Mouse (Mus musculus): ENCODE data around the gene Treml1. TPM values are rescaled to one million over a fixed set of nuclear protein-coding genes. Genes with fewer than 3 reads are reported as not detected.

The Treml1 gene
- total and polyA plus RNA-seq, 3 experiments: 0.96 to 1.7 TPM; not detected in 1

GRCm38 (mm10) chr17:48389442-48389841 is 29.7 kb downstream of the Treml1 start:
- no peaks in the 10 kb centered on the region for H3K9me3 ChIP-seq (replicated peaks; ENCODE audit: insufficient read depth, low read length)
- TF ChIP-seq GATA1 (IDR thresholded peaks at IDR 0.05; ENCODE audit: low read depth, low read length): 0 out of 2 replicates have a peak, but pooled peaks have one; percentile 22
- peak in 1 of 2 experiments; percentile 3; a peak in 1 of 4 replicates for TF ChIP-seq POLR2A (IDR thresholded peaks at IDR 0.05; ENCODE audit: control insufficient read depth in 1 of 2, insufficient read depth in 1 of 2, low read depth in 1 of 2, low read length in 2 of 2, poor library complexity in 1 of 2)
- TF ChIP-seq TCF12 (IDR thresholded peaks at IDR 0.05; ENCODE audit: low read depth, low read length): no peak
- no peak for TF ChIP-seq MAFK (IDR thresholded peaks at IDR 0.05; ENCODE audit: borderline replicate concordance, low read depth, low read length)
- TF ChIP-seq MXI1 (IDR thresholded peaks at IDR 0.05; ENCODE audit: low read depth, low read length): peak; percentile 58; the same call in 1 of the 2 replicates
- peak; percentile 63 for TF ChIP-seq BHLHE40 (IDR thresholded peaks at IDR 0.05; ENCODE audit: borderline replicate concordance, low read depth, low read length)
- TF ChIP-seq ZKSCAN1 (IDR thresholded peaks at IDR 0.05; ENCODE audit: low read depth, low read length): no peak
- no peak overlapping the region for H3K4me3 ChIP-seq (ENCODE audit: control insufficient read depth in 1 of 2, insufficient read depth in 1 of 2, low read depth in 2 of 2, low read length in 2 of 2)
- H3K27me3 ChIP-seq (ENCODE audit: control insufficient read depth in 1 of 2, insufficient read depth in 2 of 2, low read length in 2 of 2): no peaks in the 10 kb centered on the region
- no peak overlapping the region for H3K27ac ChIP-seq (ENCODE audit: control insufficient read depth, low read depth, low read length)
- no peak overlapping the region for H3K9ac ChIP-seq (ENCODE audit: control insufficient read depth, low read depth, low read length, poor library complexity, severe bottlenecking)
- no peak for DNase-seq (ENCODE audit: low read depth, low spot score)
- H3K4me1 ChIP-seq (ENCODE audit: control insufficient read depth in 1 of 2, insufficient read depth in 2 of 2, low read length in 2 of 2): 0 out of 4 replicates have a peak, but pooled peaks cover 0 to 4% of the 10 kb centered on the region in 2 experiments
- H3K79me2 ChIP-seq (ENCODE audit: control insufficient read depth, insufficient read depth, low read length, poor library complexity): no peaks in the 10 kb centered on the region
- peaks cover 11 to 39% of the 10 kb centered on the region in 2 experiments for H3K36me3 ChIP-seq (ENCODE audit: control insufficient read depth in 1 of 2, insufficient read depth in 2 of 2, low read length in 2 of 2)

- no peak overlapping the region for H3K27ac ChIP-seq (ENCODE audit: control insufficient read depth, low read depth, low read length)
- no peak overlapping the region for H3K4me3 ChIP-seq (ENCODE audit: control insufficient read depth in 1 of 2, insufficient read depth in 1 of 2, low read depth in 2 of 2, low read length in 2 of 2)
- no peak for DNase-seq (ENCODE audit: low read depth, low spot score)
- TF ChIP-seq RAD21 (IDR thresholded peaks at IDR 0.05; ENCODE audit: low read depth, low read length): no peak
- TF ChIP-seq MEF2A (IDR thresholded peaks at IDR 0.05; ENCODE audit: extremely low read depth, insufficient replicate concordance, low read depth, low read length, poor library complexity, severe bottlenecking): no peak
- no peak for TF ChIP-seq ZKSCAN1 (IDR thresholded peaks at IDR 0.05; ENCODE audit: low read depth, low read length)
- TF ChIP-seq GATA1 (IDR thresholded peaks at IDR 0.05; ENCODE audit: low read depth, low read length): no peak
- no peak for TF ChIP-seq CHD2 (IDR thresholded peaks at IDR 0.05; ENCODE audit: low read length)
- TF ChIP-seq E2F4 (IDR thresholded peaks at IDR 0.05; ENCODE audit: borderline replicate concordance, low read depth, low read length): no peak
- TF ChIP-seq RCOR1 (IDR thresholded peaks at IDR 0.05; ENCODE audit: low read depth, low read length): no peak
- TF ChIP-seq KAT2A (conservative IDR thresholded peaks at IDR 0.05; ENCODE audit: low read depth, low read length): no peak
- no peak for TF ChIP-seq MYB (IDR thresholded peaks at IDR 0.05; ENCODE audit: low read depth, low read length)
- no peak for TF ChIP-seq BHLHE40 (IDR thresholded peaks at IDR 0.05; ENCODE audit: borderline replicate concordance, low read depth, low read length)
- TF ChIP-seq HCFC1 (IDR thresholded peaks at IDR 0.05; ENCODE audit: low read depth, low read length): no peak
- TF ChIP-seq ZNF384 (IDR thresholded peaks at IDR 0.05; ENCODE audit: low read depth, low read length): no peak
- H3K4me1 ChIP-seq (ENCODE audit: control insufficient read depth in 1 of 2, insufficient read depth in 2 of 2, low read length in 2 of 2): no peaks in the 10 kb centered on the region
- H3K36me3 ChIP-seq (ENCODE audit: control insufficient read depth in 1 of 2, insufficient read depth in 2 of 2, low read length in 2 of 2): peaks cover 8 to 53% of the 10 kb centered on the region in 2 experiments
- 0 out of 2 replicates have a peak, but pooled peaks cover 2% of the 10 kb centered on the region for H3K79me2 ChIP-seq (ENCODE audit: control insufficient read depth, insufficient read depth, low read length, poor library complexity)
- no peaks in the 10 kb centered on the region for H3K27me3 ChIP-seq (ENCODE audit: control insufficient read depth in 1 of 2, insufficient read depth in 2 of 2, low read length in 2 of 2)
- H3K9me3 ChIP-seq (replicated peaks; ENCODE audit: insufficient read depth, low read length): no peaks in the 10 kb centered on the region
- no peak overlapping the region for H3K9ac ChIP-seq (ENCODE audit: control insufficient read depth, low read depth, low read length, poor library complexity, severe bottlenecking)
Observed at GRCm38 (mm10) chr17:48391446-48391845, 31.7 kb downstream of the Treml1 start.

Measured in MEL (cell line).